Mouse (Mus musculus): Measurements from ENCODE around the gene Mindy1. TPM values are rescaled to one million over a fixed set of nuclear protein-coding genes. Genes with fewer than 3 reads are reported as not detected.

The Mindy1 gene
- polyA plus RNA-seq, 1 experiment from 2014 or later = 41.0 TPM

GRCm38 (mm10) chr3:95286011-95286410 is 4.9 kb downstream of the Mindy1 start:
- H3K4me1 ChIP-seq (replicated peaks; ENCODE audit: control insufficient read depth, insufficient read depth, low read length) = peaks cover 13% of the 10 kb centered on the region; the same call in 1 of the 2 replicates
- H3K27ac ChIP-seq (ENCODE audit: low read length) = no peak overlapping the region
- 58% methylated on average over 5 of the region's 5 CpGs for WGBS
- peaks cover 17% of the 10 kb centered on the region for H3K36me3 ChIP-seq (ENCODE audit: control insufficient read depth, insufficient read depth, low read length)
- no peak overlapping the region for H3K4me3 ChIP-seq (ENCODE audit: low read length)
- no peak for ATAC-seq (ENCODE audit: low read depth)
- H3K4me2 ChIP-seq (ENCODE audit: low read depth, low read length) = no peak overlapping the region
- H3K9ac ChIP-seq (ENCODE audit: low read length) = peak overlapping the region; percentile 1; the same call in 1 of the 2 replicates
- no peaks in the 10 kb centered on the region for H3K9me3 ChIP-seq (ENCODE audit: control insufficient read depth, low read length)
- no peaks in the 10 kb centered on the region for H3K27me3 ChIP-seq (ENCODE audit: control insufficient read depth, insufficient read depth, low read depth, low read length)

GRCm38 (mm10) chr3:95286510-95286909 is 5.4 kb downstream of the Mindy1 start:
- Histone ChIP-seq H3K27me3 (ENCODE audit: control insufficient read depth, insufficient read depth, low read depth, low read length) (no peaks in the 10 kb centered on the region), H3K4me3 (ENCODE audit: low read length) (no peak overlapping the region), H3K4me1 (replicated peaks; ENCODE audit: control insufficient read depth, insufficient read depth, low read length) (peaks cover 13% of the 10 kb centered on the region; the same call in 1 of the 2 replicates), H3K4me2 (ENCODE audit: low read depth, low read length) (no peak overlapping the region), H3K27ac (ENCODE audit: low read length) (no peak overlapping the region), H3K36me3 (ENCODE audit: control insufficient read depth, insufficient read depth, low read length) (peaks cover 17% of the 10 kb centered on the region), H3K9ac (ENCODE audit: low read length) (no peak overlapping the region), H3K9me3 (ENCODE audit: control insufficient read depth, low read length) (no peaks in the 10 kb centered on the region)
- WGBS = 76% methylated on average over 7 of the region's 7 CpGs
- ATAC-seq (ENCODE audit: low read depth) = no peak

- no peak overlapping the region for H3K4me2 ChIP-seq (ENCODE audit: low read depth, low read length)
- no peak overlapping the region for H3K9ac ChIP-seq (ENCODE audit: low read length)
- WGBS = 90% methylated on average over 3 of the region's 3 CpGs
- H3K4me1 ChIP-seq (replicated peaks; ENCODE audit: control insufficient read depth, insufficient read depth, low read length) = peaks cover 13% of the 10 kb centered on the region; the same call in 1 of the 2 replicates
- H3K9me3 ChIP-seq (ENCODE audit: control insufficient read depth, low read length) = no peaks in the 10 kb centered on the region
- H3K27me3 ChIP-seq (ENCODE audit: control insufficient read depth, insufficient read depth, low read depth, low read length) = no peaks in the 10 kb centered on the region
- H3K27ac ChIP-seq (ENCODE audit: low read length) = no peak overlapping the region
- peaks cover 19% of the 10 kb centered on the region for H3K36me3 ChIP-seq (ENCODE audit: control insufficient read depth, insufficient read depth, low read length)
- no peak for ATAC-seq (ENCODE audit: low read depth)
- H3K4me3 ChIP-seq (ENCODE audit: low read length) = no peak overlapping the region
Observed at GRCm38 (mm10) chr3:95287541-95287940, 6.4 kb downstream of the Mindy1 start.

GRCm38 (mm10) chr3:95289419-95289818 is 8.3 kb downstream of the Mindy1 start:
- H3K27ac ChIP-seq (ENCODE audit: low read length) = no peak overlapping the region
- WGBS = 91% methylated on average over 4 of the region's 4 CpGs
- ATAC-seq (ENCODE audit: low read depth) = no peak
- no peak overlapping the region for H3K4me3 ChIP-seq (ENCODE audit: low read length)
- H3K9ac ChIP-seq (ENCODE audit: low read length) = no peak overlapping the region
- H3K4me1 ChIP-seq (replicated peaks; ENCODE audit: control insufficient read depth, insufficient read depth, low read length) = peaks cover 8% of the 10 kb centered on the region; the same call in 1 of the 2 replicates
- no peak overlapping the region for H3K4me2 ChIP-seq (ENCODE audit: low read depth, low read length)
- H3K36me3 ChIP-seq (ENCODE audit: control insufficient read depth, insufficient read depth, low read length) = peaks cover 27% of the 10 kb centered on the region
- no peaks in the 10 kb centered on the region for H3K27me3 ChIP-seq (ENCODE audit: control insufficient read depth, insufficient read depth, low read depth, low read length)
- no peaks in the 10 kb centered on the region for H3K9me3 ChIP-seq (ENCODE audit: control insufficient read depth, low read length)

- 63% methylated on average over 6 of the region's 6 CpGs for WGBS
- Histone ChIP-seq H3K4me2 (ENCODE audit: low read depth, low read length) (no peak overlapping the region), H3K27me3 (ENCODE audit: control insufficient read depth, insufficient read depth, low read depth, low read length) (no peaks in the 10 kb centered on the region), H3K36me3 (ENCODE audit: control insufficient read depth, insufficient read depth, low read length) (peaks cover 35% of the 10 kb centered on the region), H3K27ac (ENCODE audit: low read length) (no peak overlapping the region), H3K9me3 (ENCODE audit: control insufficient read depth, low read length) (no peaks in the 10 kb centered on the region), H3K9ac (ENCODE audit: low read length) (no peak overlapping the region), H3K4me1 (replicated peaks; ENCODE audit: control insufficient read depth, insufficient read depth, low read length) (0 out of 2 replicates have a peak, but pooled peaks cover 4% of the 10 kb centered on the region), H3K4me3 (ENCODE audit: low read length) (no peak overlapping the region)
- no peak for ATAC-seq (ENCODE audit: low read depth)
Observed at GRCm38 (mm10) chr3:95290156-95290555, 9.0 kb downstream of the Mindy1 start.

- H3K4me3 ChIP-seq (ENCODE audit: low read length) = no peak overlapping the region
- no peaks in the 10 kb centered on the region for H3K27me3 ChIP-seq (ENCODE audit: control insufficient read depth, insufficient read depth, low read depth, low read length)
- H3K27ac ChIP-seq (ENCODE audit: low read length) = no peak overlapping the region
- no peak overlapping the region for H3K9ac ChIP-seq (ENCODE audit: low read length)
- H3K9me3 ChIP-seq (ENCODE audit: control insufficient read depth, low read length) = no peaks in the 10 kb centered on the region
- no peak for ATAC-seq (ENCODE audit: low read depth)
- H3K36me3 ChIP-seq (ENCODE audit: control insufficient read depth, insufficient read depth, low read length) = peaks cover 37% of the 10 kb centered on the region
- 77% methylated on average over 4 of the region's 4 CpGs for WGBS
- no peak overlapping the region for H3K4me2 ChIP-seq (ENCODE audit: low read depth, low read length)
- H3K4me1 ChIP-seq (replicated peaks; ENCODE audit: control insufficient read depth, insufficient read depth, low read length) = peaks cover 6% of the 10 kb centered on the region; the same call in 1 of the 2 replicates
Observed at GRCm38 (mm10) chr3:95291041-95291440, 9.9 kb downstream of the Mindy1 start.

GRCm38 (mm10) chr3:95292899-95293298 is 11.8 kb downstream of the Mindy1 start:
- H3K27me3 ChIP-seq (ENCODE audit: control insufficient read depth, insufficient read depth, low read depth, low read length) = no peaks in the 10 kb centered on the region
- H3K9ac ChIP-seq (ENCODE audit: low read length) = no peak overlapping the region
- no peak overlapping the region for H3K4me2 ChIP-seq (ENCODE audit: low read depth, low read length)
- H3K4me1 ChIP-seq (replicated peaks; ENCODE audit: control insufficient read depth, insufficient read depth, low read length) = peaks cover 8% of the 10 kb centered on the region; the same call in 1 of the 2 replicates
- 0 out of 2 replicates have a peak, but pooled peaks cover 2% of the 10 kb centered on the region for H3K9me3 ChIP-seq (ENCODE audit: control insufficient read depth, low read length)
- no peak overlapping the region for H3K4me3 ChIP-seq (ENCODE audit: low read length)
- no peak overlapping the region for H3K27ac ChIP-seq (ENCODE audit: low read length)
- ATAC-seq (ENCODE audit: low read depth) = no peak
- H3K36me3 ChIP-seq (ENCODE audit: control insufficient read depth, insufficient read depth, low read length) = peaks cover 35% of the 10 kb centered on the region
- 84% methylated on average over 2 of the region's 2 CpGs for WGBS

- ATAC-seq (ENCODE audit: low read depth) = no peak
- H3K27me3 ChIP-seq (ENCODE audit: control insufficient read depth, insufficient read depth, low read depth, low read length) = no peaks in the 10 kb centered on the region
- H3K4me2 ChIP-seq (ENCODE audit: low read depth, low read length) = no peak overlapping the region
- no peak overlapping the region for H3K4me3 ChIP-seq (ENCODE audit: low read length)
- 0 out of 2 replicates have a peak, but pooled peaks cover 2% of the 10 kb centered on the region for H3K9me3 ChIP-seq (ENCODE audit: control insufficient read depth, low read length)
- peaks cover 8% of the 10 kb centered on the region; the same call in 1 of the 2 replicates for H3K4me1 ChIP-seq (replicated peaks; ENCODE audit: control insufficient read depth, insufficient read depth, low read length)
- H3K27ac ChIP-seq (ENCODE audit: low read length) = no peak overlapping the region
- H3K9ac ChIP-seq (ENCODE audit: low read length) = no peak overlapping the region
- 59% methylated on average over 11 of the region's 11 CpGs for WGBS
- peaks cover 29% of the 10 kb centered on the region for H3K36me3 ChIP-seq (ENCODE audit: control insufficient read depth, insufficient read depth, low read length)
Observed at GRCm38 (mm10) chr3:95293537-95293936, 12.4 kb downstream of the Mindy1 start.

- H3K9me3 ChIP-seq (ENCODE audit: control insufficient read depth, low read length) = 0 out of 2 replicates have a peak, but pooled peaks cover 2% of the 10 kb centered on the region
- H3K9ac ChIP-seq (ENCODE audit: low read length) = no peak overlapping the region
- 82% methylated on average over 7 of the region's 7 CpGs for WGBS
- H3K27ac ChIP-seq (ENCODE audit: low read length) = no peak overlapping the region
- peaks cover 8% of the 10 kb centered on the region; the same call in 1 of the 2 replicates for H3K4me1 ChIP-seq (replicated peaks; ENCODE audit: control insufficient read depth, insufficient read depth, low read length)
- ATAC-seq (ENCODE audit: low read depth) = no peak
- H3K27me3 ChIP-seq (ENCODE audit: control insufficient read depth, insufficient read depth, low read depth, low read length) = no peaks in the 10 kb centered on the region
- H3K4me2 ChIP-seq (ENCODE audit: low read depth, low read length) = no peak overlapping the region
- H3K36me3 ChIP-seq (ENCODE audit: control insufficient read depth, insufficient read depth, low read length) = peaks cover 27% of the 10 kb centered on the region
- H3K4me3 ChIP-seq (ENCODE audit: low read length) = no peak overlapping the region
Observed at GRCm38 (mm10) chr3:95294316-95294715, 13.2 kb downstream of the Mindy1 start.

All from lung, embryonic 16.5 days (tissue).